Mouse (Mus musculus) right cerebral cortex, postnatal 25 days (tissue): Measurements from ENCODE around the gene Zcchc13.

Experiments used
- DNase-seq: peaks from one replicate; pipeline ENCODE4 v3.0.0; 2022

Zcchc13 gene

DNA sequence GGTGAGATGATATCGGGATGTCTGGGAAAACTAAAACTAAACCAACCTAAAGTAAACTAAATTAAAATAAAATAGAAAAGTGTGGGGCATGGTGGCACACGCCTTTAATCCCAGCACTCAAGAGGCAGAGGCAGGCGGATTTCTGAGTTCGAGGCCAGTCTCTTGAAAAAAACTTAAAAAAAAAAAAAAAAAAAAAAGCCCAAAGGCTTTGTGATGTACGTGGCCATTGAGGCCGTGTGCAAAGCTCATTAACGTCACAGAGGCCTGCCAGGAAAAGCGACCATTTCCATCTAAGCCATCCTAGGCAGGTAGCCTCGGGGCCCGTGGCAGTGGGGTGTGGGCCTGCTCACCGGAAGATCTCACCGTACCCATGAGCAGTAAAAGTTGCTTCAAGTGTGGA, at the start of gene Zcchc13:
TSS of gene Zcchc13 (plus strand) at position 284 of the 400 bp plus-strand sequence.
- no peak for DNase-seq

DNA sequence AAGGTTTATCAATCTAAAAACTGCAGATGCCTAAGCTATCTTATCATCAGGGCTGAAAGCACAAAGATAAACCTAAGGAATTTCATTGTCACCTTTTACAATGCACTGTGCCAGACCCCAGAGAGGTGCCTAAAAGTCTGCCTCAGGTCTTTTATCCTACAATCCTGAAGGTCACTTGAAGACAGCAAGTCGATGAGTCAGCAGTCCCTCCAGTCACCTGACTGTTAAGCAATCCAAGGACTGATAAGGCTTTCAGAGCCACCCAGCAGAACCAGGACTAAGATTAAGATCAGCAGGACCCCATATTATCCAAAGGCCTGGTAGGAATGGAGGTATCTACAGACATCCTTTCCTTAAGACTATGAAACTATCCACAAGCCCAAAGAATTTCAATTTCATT, 46.1 kb upstream of the Zcchc13 start:
- no peak for DNase-seq

DNA sequence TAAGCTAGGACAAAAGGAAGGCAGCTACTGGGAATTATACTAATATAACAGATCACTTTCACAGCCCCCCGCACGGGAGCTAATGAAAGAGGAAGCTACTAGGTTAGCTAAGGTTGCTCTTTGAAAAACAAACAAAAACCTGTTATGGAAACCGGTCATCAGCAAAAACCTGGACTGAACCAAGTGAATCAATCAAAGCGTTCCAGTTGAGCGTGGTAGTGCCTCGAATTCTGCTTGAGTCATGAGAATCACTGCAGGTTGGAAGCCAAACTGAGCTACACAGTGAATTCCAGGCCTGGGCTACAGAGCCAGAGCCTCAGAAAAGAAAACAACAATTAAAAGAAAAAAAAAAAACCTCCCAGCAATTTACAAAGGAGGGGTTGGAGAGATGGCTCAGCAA, 38.3 kb upstream of the Zcchc13 start:
- DNase-seq = no peak

DNA sequence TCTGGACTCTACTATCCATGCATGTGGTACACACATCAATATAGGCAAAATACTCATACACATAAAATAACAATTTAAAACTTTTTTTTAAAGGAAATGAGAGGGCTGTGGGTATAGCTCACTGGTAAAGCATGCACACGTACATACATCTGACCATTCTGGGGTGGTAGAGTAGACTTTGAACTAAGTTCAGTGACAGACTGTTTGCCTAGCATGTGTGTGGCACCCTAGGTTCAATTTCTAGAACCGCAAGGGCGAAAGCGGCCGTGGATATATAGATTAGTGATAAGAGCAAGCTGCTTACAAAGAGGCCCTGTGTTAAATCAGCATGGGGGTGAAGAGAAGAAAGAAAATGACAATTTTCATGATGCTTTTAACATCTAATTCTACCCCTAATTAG, 27.8 kb upstream of the Zcchc13 start:
- no peak for DNase-seq

DNA sequence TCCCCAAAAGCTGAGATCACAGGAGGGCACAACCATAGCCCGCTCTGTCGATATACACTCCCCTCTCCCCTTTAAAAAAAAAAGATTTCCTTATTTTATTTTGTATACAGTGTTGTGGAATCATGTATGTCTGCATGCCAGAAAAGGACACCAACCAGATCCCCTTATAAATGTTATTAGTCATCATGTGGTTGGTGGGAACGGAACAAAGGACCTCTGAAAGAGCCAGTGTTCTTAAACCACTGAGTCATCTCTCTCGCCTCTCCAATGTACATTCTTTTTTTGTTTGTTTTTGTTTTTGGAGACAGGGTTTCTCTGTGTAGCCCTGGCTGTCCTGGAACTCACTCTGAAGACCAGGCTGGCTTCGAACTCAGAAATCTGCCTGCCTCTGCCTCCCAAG, 26.2 kb upstream of the Zcchc13 start:
- no peak for DNase-seq

DNA sequence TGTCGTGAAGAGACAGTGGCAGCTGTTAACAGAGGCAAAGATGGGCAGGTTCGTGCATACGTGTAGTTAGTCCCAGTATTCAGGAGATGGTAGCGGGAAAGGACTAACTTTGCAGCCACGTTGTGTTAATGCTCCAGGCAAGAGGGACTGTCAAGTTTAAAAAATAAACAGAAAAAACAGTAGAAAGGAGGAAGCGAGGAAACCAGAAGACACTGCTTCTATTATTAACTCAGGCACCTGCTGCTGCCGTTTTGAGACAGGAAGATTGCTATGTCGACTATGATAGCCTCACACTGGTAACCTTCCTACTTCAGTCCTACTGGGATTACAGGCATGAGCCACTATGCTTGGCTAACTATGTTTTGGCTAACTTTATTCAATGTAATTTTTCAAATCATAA, 24.9 kb upstream of the Zcchc13 start:
- no peak for DNase-seq

DNA sequence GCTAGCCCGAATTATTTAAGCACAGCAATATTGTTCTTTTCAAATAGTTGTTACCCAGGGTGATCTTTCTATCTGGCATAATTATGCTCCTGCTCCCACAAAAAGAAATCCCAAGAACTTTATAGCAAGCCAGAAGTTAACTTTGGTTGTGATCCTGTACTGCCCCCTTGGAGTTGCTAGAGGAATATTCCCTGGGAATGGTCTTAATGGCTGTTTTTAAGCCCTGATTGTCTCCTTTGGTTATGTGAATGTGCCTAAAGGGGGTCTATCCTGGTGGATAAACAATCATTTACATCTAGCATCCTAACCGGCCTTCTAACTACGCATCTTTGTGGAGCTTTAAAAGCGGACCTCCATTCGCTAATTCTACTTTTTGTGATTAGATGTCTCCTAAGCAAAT, 20.0 kb upstream of the Zcchc13 start:
- no peak for DNase-seq

DNA sequence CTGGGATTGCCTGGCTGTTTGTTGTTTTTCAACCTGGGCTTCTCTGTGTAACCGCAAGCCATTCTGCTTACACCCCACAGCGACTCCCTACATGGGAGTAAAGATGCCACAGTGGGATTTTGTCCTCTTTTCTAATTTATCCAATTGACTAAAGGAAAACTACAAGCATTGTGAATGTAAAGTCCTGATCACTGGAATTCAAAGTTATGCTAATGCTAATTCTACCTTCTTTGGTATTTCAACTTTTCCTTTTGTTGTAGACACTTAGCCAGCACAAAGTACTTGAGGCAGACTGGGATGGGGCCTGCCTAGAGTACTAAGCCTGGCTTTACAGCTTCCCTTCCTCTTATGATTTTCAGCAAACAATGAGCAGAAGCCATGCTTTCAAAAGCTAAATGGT, 18.9 kb upstream of the Zcchc13 start:
- no peak for DNase-seq

DNA sequence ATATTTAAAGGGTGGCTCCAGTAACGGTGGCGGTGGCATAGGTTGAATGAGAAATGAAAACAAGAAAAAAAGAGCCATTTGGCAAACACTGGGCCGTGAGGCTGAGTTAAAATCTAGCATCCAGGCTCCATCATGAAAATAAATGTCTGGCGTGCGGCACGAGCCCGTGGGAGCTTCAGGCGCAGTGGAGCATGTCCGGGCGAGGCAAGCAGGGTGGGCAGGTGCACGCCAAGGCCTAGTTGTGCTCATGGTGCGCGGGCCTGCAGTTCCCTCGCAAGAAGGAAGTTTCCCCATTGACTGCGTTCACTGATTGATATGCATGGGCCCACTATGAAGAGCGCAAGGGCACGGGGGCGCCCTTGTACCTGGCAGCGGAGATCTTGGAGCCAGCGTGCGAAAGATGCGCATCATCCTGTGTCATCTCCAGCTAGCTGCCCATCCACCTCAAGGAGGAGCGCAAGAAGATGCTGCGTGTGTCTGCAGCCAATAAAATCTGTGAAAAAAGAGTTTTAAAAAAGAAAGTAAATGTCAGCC, 15.6 kb upstream of the Zcchc13 start:
- no peak for DNase-seq

DNA sequence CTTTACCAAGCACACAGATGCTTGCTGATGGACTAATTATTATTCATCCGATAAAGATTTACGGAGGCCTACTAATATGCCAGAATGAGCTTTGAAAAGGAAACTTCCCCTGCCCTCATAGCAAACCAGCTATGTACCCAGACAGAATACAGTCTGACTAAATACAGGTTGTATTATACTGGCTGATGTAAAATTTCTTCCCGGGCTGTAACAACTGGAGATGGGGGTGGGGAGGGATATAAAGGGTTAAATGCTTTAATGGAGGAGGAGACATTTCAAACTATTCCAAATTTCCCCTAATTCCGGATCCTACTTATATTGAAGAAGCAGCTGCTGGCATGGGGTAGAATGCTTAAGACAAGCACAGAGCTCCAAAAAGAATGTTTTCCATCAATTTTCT, 14.9 kb upstream of the Zcchc13 start:
- no peak for DNase-seq

DNA sequence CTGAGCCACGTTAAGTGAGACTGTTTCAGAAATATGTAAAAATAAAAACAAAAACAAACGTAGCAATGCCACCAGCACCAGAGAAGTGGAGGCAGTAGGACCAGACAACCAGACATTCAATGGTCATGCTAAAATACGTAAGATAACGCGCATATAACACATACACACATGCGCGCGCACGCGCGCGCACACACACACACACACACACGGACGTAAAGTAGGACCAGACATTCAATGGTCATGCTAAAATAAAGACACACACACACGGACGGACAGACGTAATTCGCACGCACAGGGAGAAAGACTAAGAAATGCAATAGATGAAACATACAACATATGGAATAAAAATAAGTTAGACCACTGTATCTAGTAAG, 14.2 kb upstream of the Zcchc13 start:
- peak; percentile 9 for DNase-seq

DNA sequence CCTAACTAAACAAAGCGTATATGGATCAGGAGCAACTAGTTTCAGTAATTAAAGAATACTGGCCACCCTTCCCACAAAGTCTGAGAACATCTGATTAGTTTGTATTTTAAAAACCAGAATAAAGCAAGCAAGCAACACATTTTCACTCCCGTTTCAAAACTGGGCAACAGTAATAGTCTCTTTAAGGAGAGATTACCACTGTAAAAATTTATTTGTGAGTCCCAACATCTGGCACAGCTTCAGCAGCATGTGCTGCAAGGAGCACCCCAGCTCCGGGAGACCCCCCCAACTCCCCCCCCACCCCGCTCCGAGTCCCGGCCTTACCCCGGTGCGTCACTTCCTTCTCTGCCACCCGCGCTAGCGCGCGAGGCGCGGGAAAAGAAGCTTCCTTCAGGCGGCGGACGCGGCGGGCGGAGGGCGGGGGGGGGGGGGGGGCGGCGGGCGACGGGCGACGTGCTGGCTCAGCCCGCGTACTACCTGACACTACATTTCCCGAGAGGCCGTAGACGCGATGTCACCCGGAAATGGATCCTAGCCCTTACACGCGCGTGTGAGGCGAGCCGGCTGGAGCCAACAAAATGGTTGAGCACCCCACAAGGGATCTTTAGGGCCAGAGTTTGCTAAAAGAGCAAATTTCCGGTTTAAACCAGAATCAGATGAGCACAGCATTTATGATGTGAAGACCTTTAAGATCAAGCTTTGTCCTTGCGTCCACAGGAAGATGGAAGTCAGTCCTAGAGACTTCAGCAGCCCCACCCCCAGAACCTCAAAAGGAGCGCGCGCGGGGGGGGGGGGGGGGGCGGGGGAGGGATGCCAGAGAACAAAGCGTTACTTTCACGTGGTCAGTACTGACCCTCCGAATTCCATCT, 13.6 kb upstream of the Zcchc13 start:
- DNase-seq = peak; percentile 72

DNA sequence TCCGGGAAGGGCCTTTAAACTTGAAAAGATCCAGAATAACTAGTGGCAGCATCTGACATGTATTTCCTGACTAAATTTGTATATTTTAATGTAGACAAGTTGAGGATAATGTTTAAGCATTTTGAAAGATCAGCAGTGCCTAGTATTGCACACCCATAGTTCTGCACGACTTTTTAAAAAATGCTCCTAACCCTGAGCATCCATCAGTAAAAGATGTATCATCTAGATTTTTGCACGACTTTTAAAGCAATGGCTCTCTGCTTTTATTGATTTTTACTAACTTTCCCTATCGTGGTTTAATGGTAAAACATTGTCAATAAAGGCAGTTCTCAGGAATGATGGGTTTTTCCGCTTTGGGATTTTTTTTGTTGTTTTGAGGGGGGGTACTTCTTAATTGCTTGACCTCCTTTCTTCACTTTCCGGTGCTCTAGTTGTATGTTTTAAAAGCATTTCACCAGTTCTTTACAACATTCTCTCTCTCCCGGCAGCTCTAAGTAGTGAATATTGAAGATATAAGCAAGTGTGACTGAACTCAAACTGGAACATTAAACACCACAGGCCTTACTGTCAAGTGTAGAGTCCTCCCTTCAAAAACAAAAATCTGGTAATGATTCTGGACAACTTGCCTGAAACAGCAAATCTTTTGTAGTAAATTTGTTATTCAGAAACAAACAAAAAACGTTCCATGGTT, 12.8 kb upstream of the Zcchc13 start:
- no peak for DNase-seq

DNA sequence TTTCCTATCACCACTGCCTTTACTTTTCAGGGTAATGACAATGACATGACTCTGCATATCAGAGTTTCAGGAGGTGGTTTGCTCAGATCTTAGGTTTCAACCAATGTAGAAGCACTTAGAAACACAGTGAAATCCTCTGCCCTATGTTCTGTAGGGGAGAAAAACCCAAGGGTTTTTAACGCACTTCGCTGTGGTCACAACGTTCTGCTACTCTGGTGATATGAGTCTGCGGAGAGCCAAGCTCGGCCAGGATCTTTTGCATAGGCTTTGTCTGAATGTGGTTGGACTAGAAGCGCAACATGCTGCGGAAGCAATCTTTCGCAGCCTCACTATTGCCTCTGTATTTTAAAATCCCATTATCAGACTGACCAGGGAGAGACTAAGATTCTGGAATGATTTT, 8.6 kb upstream of the Zcchc13 start:
- no peak for DNase-seq

DNA sequence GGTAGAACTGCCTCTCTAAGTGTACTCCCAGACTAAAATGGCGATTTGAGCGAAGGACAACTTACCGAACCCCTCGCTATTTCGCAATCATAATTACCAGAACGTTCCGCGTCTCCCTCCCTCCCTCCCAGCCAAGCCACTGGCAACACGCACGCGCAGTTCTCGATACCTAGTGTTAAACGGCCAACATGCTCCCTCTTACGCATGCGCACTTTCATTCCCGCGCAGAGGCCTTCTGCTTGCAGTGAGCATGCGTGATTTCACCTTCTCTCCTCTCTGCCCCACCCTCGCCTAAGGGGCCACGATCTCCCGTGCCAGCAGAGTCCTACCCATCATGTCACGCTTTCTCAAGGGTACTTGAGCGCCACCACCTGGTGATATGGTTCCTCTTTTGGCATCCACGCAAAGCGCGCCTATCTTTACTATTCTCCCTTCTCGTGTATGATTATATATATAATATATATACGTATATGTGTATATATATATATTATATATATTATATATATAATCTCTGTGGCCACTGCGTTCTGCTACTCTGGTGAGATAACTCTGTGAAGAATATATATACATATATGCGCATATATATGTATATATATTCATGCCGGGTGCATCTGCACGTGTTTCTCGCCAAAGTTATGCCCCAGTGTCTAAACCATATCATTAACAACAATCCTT, 8.0 kb upstream of the Zcchc13 start:
- DNase-seq = peak; percentile 88

DNA sequence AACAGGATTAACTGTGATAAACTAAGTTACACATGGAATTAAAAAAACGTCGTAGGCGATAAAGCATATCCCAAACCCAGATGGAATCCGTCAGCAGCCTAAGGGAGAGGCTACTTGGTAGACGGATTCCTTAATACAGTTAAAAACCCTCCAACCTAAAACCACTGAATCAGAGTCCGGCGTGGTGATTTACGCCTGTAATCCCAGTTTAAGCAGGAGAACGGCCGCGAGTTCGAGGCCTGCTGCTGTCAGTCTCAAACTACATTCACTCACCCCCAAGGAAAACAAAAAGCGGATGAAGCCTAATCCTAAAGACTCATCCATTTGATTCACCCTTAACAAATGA, 7.5 kb upstream of the Zcchc13 start:
- DNase-seq = no peak

DNA sequence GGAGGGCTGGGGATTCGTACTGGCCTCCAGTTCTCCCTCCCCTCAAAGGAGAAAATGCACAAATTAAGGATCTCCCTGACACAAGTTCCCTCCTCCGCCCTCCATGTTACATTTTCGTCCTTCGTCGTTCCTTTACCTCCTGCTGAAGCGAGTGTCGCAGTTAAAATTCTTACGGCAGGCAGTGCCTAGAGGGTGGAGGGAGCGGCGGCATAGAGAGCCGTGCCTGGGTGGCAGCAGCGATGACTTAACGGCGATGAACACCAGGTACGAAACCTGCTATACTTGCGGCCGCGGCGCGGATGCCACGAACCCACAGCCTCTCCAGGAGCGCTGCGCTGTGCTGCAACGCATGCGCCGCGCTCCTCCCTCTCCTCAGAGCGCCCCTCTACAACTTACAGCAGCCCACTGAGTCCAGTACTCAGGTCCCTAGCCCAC, 7.0 kb upstream of the Zcchc13 start:
- peak; percentile 34 for DNase-seq

DNA sequence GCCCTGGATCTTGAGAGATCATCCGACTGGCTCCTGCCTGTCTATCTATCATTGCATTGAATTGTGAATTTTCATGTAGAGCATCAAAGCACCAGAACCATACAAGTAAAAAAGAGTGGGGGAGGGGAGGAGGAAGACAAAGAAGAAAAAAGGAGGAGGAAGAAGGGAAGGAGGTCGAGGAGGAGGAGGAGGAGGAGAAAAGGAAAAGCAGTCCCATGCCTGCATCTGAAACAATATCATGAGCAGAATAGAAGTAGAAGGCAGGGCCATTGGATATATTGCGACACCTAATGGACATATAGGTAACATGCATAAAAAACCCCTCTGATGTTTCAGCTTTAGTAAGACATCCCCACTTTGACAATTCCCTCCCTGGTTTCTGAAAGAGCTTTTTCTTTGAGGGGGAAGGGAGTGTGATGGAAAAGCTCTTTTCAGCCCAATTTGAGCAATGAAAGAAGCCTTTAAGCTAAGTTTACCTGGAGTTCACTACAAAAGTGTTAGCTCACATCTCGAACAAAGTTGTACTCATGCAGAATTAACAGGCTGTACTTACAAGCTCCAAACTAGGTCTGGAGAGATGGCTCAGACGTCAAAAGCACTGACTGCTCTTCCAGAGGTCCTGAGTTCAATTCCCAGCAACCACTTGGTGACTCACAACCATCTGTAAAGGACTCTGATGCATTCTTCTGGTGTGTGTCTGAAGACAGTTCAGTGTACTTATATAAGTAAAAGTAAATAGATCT, 5.8 kb upstream of the Zcchc13 start:
- DNase-seq = no peak

DNA sequence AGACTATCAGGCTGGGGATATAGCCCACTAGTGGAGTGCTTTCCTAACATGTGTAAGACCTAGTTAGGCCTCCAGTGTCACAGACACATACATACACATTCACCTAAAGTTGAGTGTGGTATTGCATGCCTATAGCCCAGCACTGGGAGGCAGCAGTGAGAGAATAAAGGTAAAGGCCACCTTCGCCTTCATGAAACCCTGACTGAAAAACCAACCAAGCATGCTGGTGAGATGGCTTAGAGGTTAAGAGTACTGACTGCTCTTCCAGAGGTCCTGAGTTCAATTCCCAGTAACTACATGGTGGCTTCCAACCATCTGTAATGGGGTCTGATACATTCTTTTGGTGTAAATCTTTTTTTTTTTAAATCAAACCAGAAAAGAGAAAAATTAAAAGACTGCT, 1.5 kb upstream of the Zcchc13 start:
- no peak for DNase-seq

DNA sequence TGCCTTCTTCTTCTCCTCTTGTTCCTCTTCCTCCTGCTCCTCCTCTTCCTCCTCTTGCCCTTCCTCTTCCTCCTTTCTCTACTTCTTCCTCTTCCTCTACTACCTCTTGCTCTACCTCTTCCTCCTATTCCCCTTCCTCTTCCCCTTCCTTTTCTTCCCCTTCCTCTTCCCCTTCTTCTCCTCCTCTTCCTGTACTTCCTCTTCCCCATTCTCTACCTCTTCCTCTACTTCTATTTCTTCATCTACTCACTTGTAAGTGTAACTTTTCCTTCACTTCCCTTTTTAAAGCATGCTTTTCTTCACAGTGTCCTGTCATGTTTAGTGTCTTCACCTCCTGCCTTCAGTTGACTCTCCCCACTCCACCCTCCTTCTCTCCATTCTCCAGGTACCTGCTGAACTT, 3.5 kb downstream of the Zcchc13 start:
- no peak for DNase-seq

DNA sequence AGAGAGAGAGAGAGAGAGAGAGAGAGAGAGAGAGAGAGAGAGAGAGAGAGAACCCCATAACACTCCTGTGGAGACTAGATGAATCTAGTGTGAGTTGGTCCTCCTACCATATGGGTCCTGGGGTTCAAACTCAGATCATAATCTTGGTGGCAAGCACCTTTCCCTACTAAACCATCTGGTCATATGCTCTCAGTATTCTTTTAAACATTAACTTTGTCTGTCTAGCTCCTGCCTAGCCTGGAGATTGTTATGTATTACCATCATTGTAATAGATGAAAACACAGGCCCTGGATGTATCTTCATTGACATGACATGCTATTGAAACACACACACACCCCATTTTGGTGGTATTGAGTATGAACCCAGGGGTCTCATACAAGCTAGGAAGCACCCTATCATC, 5.6 kb downstream of the Zcchc13 start:
- DNase-seq = no peak

DNA sequence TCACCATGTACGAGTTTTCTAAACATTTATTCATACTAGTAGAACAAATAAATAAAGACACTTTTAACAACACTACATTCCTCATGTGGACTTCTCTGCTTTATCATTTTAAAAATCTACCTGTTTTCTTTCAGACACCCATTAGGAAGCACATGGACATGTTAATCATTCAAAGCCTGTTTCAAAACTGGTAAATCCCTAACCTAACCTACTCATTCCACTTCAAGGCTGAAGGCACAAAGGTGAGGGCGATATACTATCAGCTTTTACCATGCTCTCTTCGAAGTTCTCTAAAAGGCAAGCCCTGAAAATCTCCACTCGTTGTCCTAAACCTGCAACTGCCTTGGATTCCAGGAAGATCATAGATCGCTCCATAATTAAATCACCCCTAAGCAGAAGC, 8.2 kb downstream of the Zcchc13 start:
- no peak for DNase-seq

DNA sequence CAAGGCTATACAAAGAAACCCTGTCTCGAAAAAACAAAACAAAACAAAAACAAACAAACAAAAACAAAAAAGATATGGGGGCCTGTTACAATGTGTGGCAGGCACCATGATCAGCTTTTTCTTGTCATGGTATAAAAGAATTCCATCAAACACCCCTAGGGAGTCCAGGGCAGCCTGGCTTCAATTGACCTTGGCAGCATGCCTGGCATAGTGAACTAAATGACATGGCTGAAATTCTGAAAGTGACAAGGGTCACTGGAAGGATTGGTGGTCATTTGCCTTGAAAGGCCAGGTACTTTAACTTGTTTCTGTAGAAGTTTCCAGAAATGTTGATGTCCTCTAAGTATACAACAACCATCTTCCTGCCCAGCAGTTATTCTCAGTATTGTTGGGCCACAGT, 13.9 kb downstream of the Zcchc13 start:
- no peak for DNase-seq
